Mouse (Mus musculus) brain, embryonic 14.5 days (tissue): ENCODE measurements at regions not wholly inside any gene's neighbourhood (a gene's known extent, or its start where the extent isn't known, plus 50 kb on each side); places are given as distances from the start of the nearest gene placed in this dataset.

Experiments
- CTCF ChIP-seq: fragments of 200-500 bp; IDR thresholded peaks from 2 replicates; pipeline ENCODE4 v1.5.1; 2012; ENCODE audit warnings: inconsistent platforms, mild to moderate bottlenecking, moderate library complexity, borderline replicate concordance; ENCODE audit not compliant: insufficient read depth, insufficient read length; ENCODE audit errors: extremely low read depth
- POLR2A ChIP-seq: fragments of 200-500 bp; IDR thresholded peaks from 2 replicates; pipeline ENCODE4 v1.6.1; 2012; ENCODE audit warnings: mild to moderate bottlenecking, inconsistent platforms, borderline replicate concordance; ENCODE audit not compliant: poor library complexity, insufficient read depth, insufficient read length, severe bottlenecking; ENCODE audit errors: extremely low read depth

- TF ChIP-seq POLR2A (no peak), CTCF (no peak)
Measured at GRCm38 (mm10) chr4:142888891-142889290, 323.9 kb downstream of the Prdm2 start.
